Mouse (Mus musculus): Measurements from ENCODE around the gene Art2b. TPM values are rescaled to one million over a fixed set of nuclear protein-coding genes. Genes with fewer than 3 reads are reported as not detected.
"Not testable (repeated sequence)": the region's sequence is repeated elsewhere in the genome, so short reads cannot be mapped to it uniquely, and the experiment has no call there.

Gene Art2b
- total and polyA plus RNA-seq, 2 experiments from 2014 or later: not detected

DNA sequence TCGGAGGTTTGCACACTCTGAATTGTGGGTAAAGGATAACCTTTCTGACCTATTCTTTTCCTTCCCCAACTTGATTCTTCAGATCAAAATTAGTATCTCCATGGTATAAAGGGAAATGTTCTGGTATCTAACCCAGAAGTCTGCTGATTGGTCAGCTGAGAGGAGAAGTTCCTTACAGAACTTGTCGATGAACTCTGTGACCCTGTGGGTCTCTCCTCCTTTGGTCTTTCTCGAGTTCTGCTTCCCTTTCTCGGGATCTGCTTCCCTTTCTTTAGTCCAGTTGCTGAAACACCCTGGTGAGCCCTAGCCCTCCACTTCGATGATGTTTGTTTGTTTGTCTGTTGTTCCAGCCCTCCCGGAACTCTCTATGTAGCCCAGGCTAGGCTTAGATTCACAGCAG, 22.4 kb upstream of the Art2b start:
- H3K4me3 ChIP-seq (ENCODE audit: low read depth, low read length): no peak overlapping the region
- H3K4me2 ChIP-seq (ENCODE audit: low read depth, low read length): no peak overlapping the region
- no peak for TF ChIP-seq EP300 (IDR thresholded peaks at IDR 0.05; ENCODE audit: low read depth)
- no peak for TF ChIP-seq CTCF (IDR thresholded peaks at IDR 0.05; ENCODE audit: low read depth)
- ATAC-seq (ENCODE audit: insufficient read depth, low read depth): no peak
- H3K9ac ChIP-seq (replicated peaks; ENCODE audit: low read depth, low read length): no peak overlapping the region
- H3K27ac ChIP-seq (ENCODE audit: low read depth): no peak overlapping the region
- 68% methylated on average over 6 of the region's 6 CpGs for WGBS
- no peaks in the 10 kb centered on the region for H3K4me1 ChIP-seq (ENCODE audit: control insufficient read depth, insufficient read depth)
- no peaks in the 10 kb centered on the region for H3K9me3 ChIP-seq (replicated peaks; ENCODE audit: control insufficient read depth, low read length)
- H3K27me3 ChIP-seq (ENCODE audit: control insufficient read depth, insufficient read depth, low read length): no peaks in the 10 kb centered on the region
- no peak for DNase-seq (ENCODE audit: low spot score)
- H3K36me3 ChIP-seq (replicated peaks; ENCODE audit: control insufficient read depth, insufficient read depth, low read length): no peaks in the 10 kb centered on the region

- Histone ChIP-seq H3K9ac (replicated peaks; ENCODE audit: low read depth, low read length) (no peak overlapping the region), H3K4me2 (ENCODE audit: low read depth, low read length) (no peak overlapping the region), H3K4me1 (ENCODE audit: control insufficient read depth, insufficient read depth) (no peaks in the 10 kb centered on the region), H3K36me3 (replicated peaks; ENCODE audit: control insufficient read depth, insufficient read depth, low read length) (no peaks in the 10 kb centered on the region), H3K4me3 (ENCODE audit: low read depth, low read length) (no peak overlapping the region), H3K9me3 (replicated peaks; ENCODE audit: control insufficient read depth, low read length) (no peaks in the 10 kb centered on the region), H3K27me3 (ENCODE audit: control insufficient read depth, insufficient read depth, low read length) (no peaks in the 10 kb centered on the region), H3K27ac (ENCODE audit: low read depth) (no peak overlapping the region)
- DNase-seq (ENCODE audit: low spot score) (no peak), ATAC-seq (ENCODE audit: insufficient read depth, low read depth) (no peak)
- WGBS: 88% methylated on average over 1 of the region's 1 CpGs
- TF ChIP-seq CTCF (IDR thresholded peaks at IDR 0.05; ENCODE audit: low read depth) (no peak), EP300 (IDR thresholded peaks at IDR 0.05; ENCODE audit: low read depth) (no peak)
Observed at GRCm38 (mm10) chr7:101600406-101600805, 15.0 kb upstream of the Art2b start.

- DNase-seq (ENCODE audit: low spot score) (no peak), ATAC-seq (ENCODE audit: insufficient read depth, low read depth) (no peak)
- Histone ChIP-seq H3K27ac (ENCODE audit: low read depth) (no peak overlapping the region), H3K36me3 (replicated peaks; ENCODE audit: control insufficient read depth, insufficient read depth, low read length) (no peaks in the 10 kb centered on the region), H3K9me3 (replicated peaks; ENCODE audit: control insufficient read depth, low read length) (no peaks in the 10 kb centered on the region), H3K4me2 (ENCODE audit: low read depth, low read length) (no peak overlapping the region), H3K4me1 (ENCODE audit: control insufficient read depth, insufficient read depth) (no peaks in the 10 kb centered on the region), H3K27me3 (ENCODE audit: control insufficient read depth, insufficient read depth, low read length) (no peaks in the 10 kb centered on the region), H3K4me3 (ENCODE audit: low read depth, low read length) (no peak overlapping the region), H3K9ac (replicated peaks; ENCODE audit: low read depth, low read length) (no peak overlapping the region)
- TF ChIP-seq EP300 (IDR thresholded peaks at IDR 0.05; ENCODE audit: low read depth) (no peak), CTCF (IDR thresholded peaks at IDR 0.05; ENCODE audit: low read depth) (no peak)
- 72% methylated on average over 2 of the region's 2 CpGs for WGBS
Observed at GRCm38 (mm10) chr7:101598482-101598881, 13.1 kb upstream of the Art2b start.

GRCm38 (mm10) chr7:101594969-101595368, 9.6 kb upstream of the Art2b start:
- ATAC-seq (ENCODE audit: insufficient read depth, low read depth) (no peak), DNase-seq (ENCODE audit: low spot score) (no peak)
- H3K9me3 ChIP-seq (replicated peaks; ENCODE audit: control insufficient read depth, low read length): no peaks in the 10 kb centered on the region
- no peaks in the 10 kb centered on the region for H3K27me3 ChIP-seq (ENCODE audit: control insufficient read depth, insufficient read depth, low read length)
- H3K36me3 ChIP-seq (replicated peaks; ENCODE audit: control insufficient read depth, insufficient read depth, low read length): no peaks in the 10 kb centered on the region
- WGBS: 63% methylated on average over 2 of the region's 2 CpGs
- H3K27ac ChIP-seq (ENCODE audit: low read depth): no peak overlapping the region
- H3K4me3 ChIP-seq (ENCODE audit: low read depth, low read length): no peak overlapping the region
- no peak overlapping the region for H3K9ac ChIP-seq (replicated peaks; ENCODE audit: low read depth, low read length)
- no peak overlapping the region for H3K4me2 ChIP-seq (ENCODE audit: low read depth, low read length)
- no peaks in the 10 kb centered on the region for H3K4me1 ChIP-seq (ENCODE audit: control insufficient read depth, insufficient read depth)
- TF ChIP-seq CTCF (IDR thresholded peaks at IDR 0.05; ENCODE audit: low read depth) (no peak), EP300 (IDR thresholded peaks at IDR 0.05; ENCODE audit: low read depth) (no peak)

DNA sequence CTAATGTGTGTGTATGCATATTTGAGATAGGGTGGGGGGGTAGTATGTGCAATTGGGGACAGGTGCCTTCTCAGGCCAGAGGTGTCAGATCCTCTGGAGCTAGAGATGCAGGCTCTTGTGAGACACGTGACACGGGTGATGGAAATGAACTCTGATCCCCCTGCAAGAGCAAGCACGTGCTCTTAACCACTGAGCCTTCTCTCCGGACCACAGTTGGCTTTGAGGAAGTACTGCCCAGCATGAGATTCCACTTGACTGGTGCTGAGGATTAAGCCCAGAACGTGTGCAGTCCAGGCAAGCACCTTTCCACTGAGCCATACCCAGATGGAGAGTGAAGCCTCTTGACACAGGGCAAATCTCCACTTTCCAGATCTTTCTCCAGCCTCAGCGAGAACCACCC, 1.1 kb downstream of the Art2b start:
- not testable (repeated sequence) for DNase-seq (ENCODE audit: low spot score); H3K27ac ChIP-seq (ENCODE audit: low read depth); ATAC-seq (ENCODE audit: insufficient read depth, low read depth); H3K4me2 ChIP-seq (ENCODE audit: low read depth, low read length); H3K27me3 ChIP-seq (ENCODE audit: control insufficient read depth, insufficient read depth, low read length); H3K4me3 ChIP-seq (ENCODE audit: low read depth, low read length); H3K9me3 ChIP-seq (replicated peaks; ENCODE audit: control insufficient read depth, low read length); H3K36me3 ChIP-seq (replicated peaks; ENCODE audit: control insufficient read depth, insufficient read depth, low read length); H3K4me1 ChIP-seq (ENCODE audit: control insufficient read depth, insufficient read depth); H3K9ac ChIP-seq (replicated peaks; ENCODE audit: low read depth, low read length)
- WGBS: 58% methylated on average over 6 of the region's 6 CpGs

GRCm38 (mm10) chr7:101582012-101582411, 3.4 kb downstream of the Art2b start:
- Histone ChIP-seq H3K4me2 (ENCODE audit: low read depth, low read length) (no peak overlapping the region), H3K9ac (replicated peaks; ENCODE audit: low read depth, low read length) (no peak overlapping the region), H3K27me3 (ENCODE audit: control insufficient read depth, insufficient read depth, low read length) (no peaks in the 10 kb centered on the region), H3K27ac (ENCODE audit: low read depth) (no peak overlapping the region), H3K4me3 (ENCODE audit: low read depth, low read length) (no peak overlapping the region), H3K36me3 (replicated peaks; ENCODE audit: control insufficient read depth, insufficient read depth, low read length) (no peaks in the 10 kb centered on the region), H3K9me3 (replicated peaks; ENCODE audit: control insufficient read depth, low read length) (no peaks in the 10 kb centered on the region), H3K4me1 (ENCODE audit: control insufficient read depth, insufficient read depth) (no peaks in the 10 kb centered on the region)
- ATAC-seq (ENCODE audit: insufficient read depth, low read depth): no peak
- whole genome bisulfite sequencing: 69% methylated on average over 7 of the region's 7 CpGs
- DNase-seq (ENCODE audit: low spot score): no peak
- TF ChIP-seq EP300 (IDR thresholded peaks at IDR 0.05; ENCODE audit: low read depth) (no peak), CTCF (IDR thresholded peaks at IDR 0.05; ENCODE audit: low read depth) (no peak)

- WGBS: 78% methylated on average over 3 of the region's 3 CpGs
- H3K36me3 ChIP-seq (replicated peaks; ENCODE audit: control insufficient read depth, insufficient read depth, low read length); H3K4me2 ChIP-seq (ENCODE audit: low read depth, low read length); DNase-seq (ENCODE audit: low spot score); H3K27ac ChIP-seq (ENCODE audit: low read depth); ATAC-seq (ENCODE audit: insufficient read depth, low read depth); H3K27me3 ChIP-seq (ENCODE audit: control insufficient read depth, insufficient read depth, low read length); H3K4me3 ChIP-seq (ENCODE audit: low read depth, low read length); H3K9me3 ChIP-seq (replicated peaks; ENCODE audit: control insufficient read depth, low read length); H3K4me1 ChIP-seq (ENCODE audit: control insufficient read depth, insufficient read depth); H3K9ac ChIP-seq (replicated peaks; ENCODE audit: low read depth, low read length): not testable (repeated sequence)
Observed at GRCm38 (mm10) chr7:101580863-101581262, 4.5 kb downstream of the Art2b start.

All from heart, postnatal 0 days (tissue).